Mouse (Mus musculus) CH12.LX (cell line): ENCODE measurements around the gene Dgkq. TPM values are rescaled to one million over a fixed set of nuclear protein-coding genes. Genes with fewer than 3 reads are reported as not detected.

Source experiments
- DNase-seq: peaks from one replicate; pipeline ENCODE4 v3.0.0-alpha.2; 2013; ENCODE audit errors: extremely low read depth
- H3K27ac ChIP-seq: 2 replicates; pipeline ENCODE4 v1.5.1; 2012; ENCODE audit warnings: low read depth, mild to moderate bottlenecking, control low read depth, moderate library complexity; ENCODE audit not compliant: insufficient read depth
- H3K27me3 ChIP-seq: replicated peaks from 2 replicates; pipeline ENCODE3; 2012; ENCODE audit warnings: inconsistent platforms
- H3K36me3 ChIP-seq, 2 experiments: replicated peaks in 1 of 2; 2 replicates each; pipeline versions ENCODE3 to v1.6.1; 2012; ENCODE audit warnings: inconsistent platforms in 1 of 2, low read length in 1 of 2, mild to moderate bottlenecking in 1 of 2, mixed read lengths in 1 of 2, moderate library complexity in 1 of 2; ENCODE audit not compliant: control insufficient read depth in 1 of 2, insufficient read depth in 1 of 2
- H3K4me1 ChIP-seq, 2 experiments: 2 replicates each; pipeline ENCODE4 v1.6.1; 2012; ENCODE audit warnings: inconsistent platforms in 1 of 2, moderate library complexity in 1 of 2; ENCODE audit not compliant: insufficient read depth in 2 of 2, control insufficient read depth in 1 of 2
- H3K4me2 ChIP-seq: 2 replicates; pipeline ENCODE4 v1.6.1; 2012; ENCODE audit warnings: low read depth, mild to moderate bottlenecking, control low read depth; ENCODE audit not compliant: poor library complexity, insufficient read depth, severe bottlenecking
- H3K4me3 ChIP-seq, 3 experiments: fragments of 150-350 bp in 1 of 3; sonication (generic) in 1 of 3; replicated peaks in 1 of 3; 2 replicates each; pipeline versions ENCODE3 to v1.5.1; 2011 to 2012; ENCODE audit warnings: low read depth in 2 of 3, low read length in 2 of 3, mild to moderate bottlenecking in 2 of 3, moderate library complexity in 2 of 3, control low read depth in 1 of 3, improper control_type of control experiment in 1 of 3, inconsistent platforms in 1 of 3, mixed read lengths in 1 of 3; ENCODE audit not compliant: poor library complexity in 1 of 3
- H3K79me2 ChIP-seq: replicated peaks from 2 replicates; pipeline ENCODE4 v1.6.1; 2012; ENCODE audit warnings: mild to moderate bottlenecking, moderate library complexity; ENCODE audit not compliant: control insufficient read depth, poor library complexity, insufficient read depth, severe bottlenecking; ENCODE audit errors: extremely low read depth
- H3K9ac ChIP-seq: 2 replicates; pipeline ENCODE4 v1.6.1; 2012; ENCODE audit warnings: low read depth, mild to moderate bottlenecking, control low read depth, moderate library complexity; ENCODE audit not compliant: insufficient read depth
- H3K9me3 ChIP-seq: replicated peaks from 2 replicates; pipeline ENCODE3; 2012; ENCODE audit warnings: low read length, inconsistent platforms, mixed read lengths
- ELF1 ChIP-seq: IDR thresholded peaks from 2 replicates; pipeline ENCODE4 v1.6.1; 2014; ENCODE audit warnings: low read depth, mild to moderate bottlenecking, inconsistent platforms, low read length, improper control_type of control experiment
- GABPA ChIP-seq: IDR thresholded peaks from 2 replicates; pipeline ENCODE4 v1.6.1; 2012; ENCODE audit warnings: low read depth, low read length, improper control_type of control experiment, inconsistent platforms; ENCODE audit not compliant: insufficient replicate concordance
- IRF4 ChIP-seq: IDR thresholded peaks from 2 replicates; pipeline ENCODE4 v1.6.1; 2014; ENCODE audit warnings: low read depth, mild to moderate bottlenecking, inconsistent platforms, low read length, improper control_type of control experiment
- JUND ChIP-seq: conservative IDR thresholded peaks from 2 replicates; pipeline ENCODE4 v1.6.1; 2011; ENCODE audit warnings: low read depth, low read length, improper control_type of control experiment
- MAZ ChIP-seq: IDR thresholded peaks from 2 replicates; pipeline ENCODE4 v1.6.1; 2012; ENCODE audit warnings: low read depth, mild to moderate bottlenecking, inconsistent platforms, low read length, improper control_type of control experiment, moderate library complexity
- MEF2A ChIP-seq: IDR thresholded peaks from 2 replicates; pipeline ENCODE4 v1.6.1; 2014; ENCODE audit warnings: low read depth, mild to moderate bottlenecking, inconsistent platforms, low read length, improper control_type of control experiment, borderline replicate concordance
- MXI1 ChIP-seq: IDR thresholded peaks from 2 replicates; pipeline ENCODE4 v1.6.1; 2011; ENCODE audit warnings: mild to moderate bottlenecking, low read depth, low read length, improper control_type of control experiment
- MYC ChIP-seq: IDR thresholded peaks from 2 replicates; pipeline ENCODE4 v1.6.1; 2011; ENCODE audit warnings: low read depth, mild to moderate bottlenecking, improper control_type of control experiment, low read length
- NELFE ChIP-seq: IDR thresholded peaks from 2 replicates; pipeline ENCODE4 v1.6.1; 2011; ENCODE audit warnings: low read depth, low read length, improper control_type of control experiment
- POLR2AphosphoS2 ChIP-seq: IDR thresholded peaks from 2 replicates; pipeline ENCODE4 v1.6.1; 2011; ENCODE audit warnings: low read depth, low read length, improper control_type of control experiment
- RAD21 ChIP-seq: IDR thresholded peaks from 2 replicates; pipeline ENCODE4 v1.6.1; 2011; ENCODE audit warnings: low read depth, mild to moderate bottlenecking, low read length, improper control_type of control experiment, moderate library complexity
- SIN3A ChIP-seq: IDR thresholded peaks from 2 replicates; pipeline ENCODE4 v1.6.1; 2012; ENCODE audit warnings: low read length, improper control_type of control experiment, inconsistent platforms
- TBP ChIP-seq: conservative IDR thresholded peaks from 2 replicates; pipeline ENCODE4 v1.6.1; 2011; ENCODE audit warnings: low read depth, low read length, improper control_type of control experiment
- TCF12 ChIP-seq: IDR thresholded peaks from 2 replicates; pipeline ENCODE4 v1.6.1; 2014; ENCODE audit warnings: low read depth, mild to moderate bottlenecking, inconsistent platforms, low read length, improper control_type of control experiment
- ZC3H11A ChIP-seq: IDR thresholded peaks from 2 replicates; pipeline ENCODE4 v1.6.1; 2012; ENCODE audit warnings: low read depth, mild to moderate bottlenecking, inconsistent platforms, low read length, improper control_type of control experiment
- ZMIZ1 ChIP-seq: IDR thresholded peaks from 2 replicates; pipeline ENCODE4 v1.6.1; 2012; ENCODE audit warnings: low read depth, mild to moderate bottlenecking, inconsistent platforms, low read length, improper control_type of control experiment
- ZNF384 ChIP-seq: IDR thresholded peaks from 2 replicates; pipeline ENCODE4 v1.6.1; 2012; ENCODE audit warnings: low read depth, low read length, improper control_type of control experiment, inconsistent platforms
- dilution Hi-C: fragments of 300-500 bp; cut with MboI; formaldehyde crosslinking; loops from 2 replicates; pipeline ENCODE4 v1.14.3; 2020; ENCODE audit warnings: low sequenced_read_pairs; ENCODE audit not compliant: extremely low pct_unique_long_range_greater_than_20kb, extremely low pct_ligation_motif_present
- in situ Hi-C: fragments of 300-500 bp; cut with MboI; formaldehyde crosslinking; loops from 3 replicates; pipeline ENCODE4 v1.14.3; 2019; ENCODE audit warnings: low sequenced_read_pairs, low pct_ligation_motif_present, low pct_unique_long_range_greater_than_20kb, mixed read lengths
- polyA plus RNA-seq: library from polyadenylated mRNA; unstranded; fragments of >175 nt; gene quantifications from 2 replicates; pipeline ENCODE4 v1.2.1, GENCODE M21; 2012; ENCODE audit warnings: low read depth; ENCODE audit not compliant: insufficient read length
- total RNA-seq, 2 experiments: library from RNA; depleted of rRNA; stranded (reverse); fragments of 300-350 nt in 1 of 2; fragments of >200 nt in 1 of 2; gene quantifications; 2 replicates each; pipeline ENCODE4 v1.2.3; 2012 to 2014

Gene Dgkq
- total and polyA plus RNA-seq, 3 experiments: 3.7 to 8.5 (median 4.4) TPM

GRCm38 (mm10) chr5:108610426-108610825 is 59.0 kb downstream of the Dgkq start:
- dilution Hi-C loops: no loop called here
- in situ Hi-C loops: no loop called here
- no peaks in the 10 kb centered on the region for H3K4me1 ChIP-seq
- H3K27ac ChIP-seq: no peak overlapping the region
- H3K36me3 ChIP-seq: peaks cover 79 to 97% of the 10 kb centered on the region in 2 experiments
- 0 out of 2 replicates have a peak, but pooled peaks cover 2% of the 10 kb centered on the region for H3K79me2 ChIP-seq
- H3K9me3 ChIP-seq: no peaks in the 10 kb centered on the region
- H3K9ac ChIP-seq: no peak overlapping the region
- no peak for TF ChIP-seq ELF1
- TF ChIP-seq RAD21: no peak
- TF ChIP-seq MYC: no peak
- no peak for TF ChIP-seq MEF2A
- TF ChIP-seq MXI1: no peak
- TF ChIP-seq IRF4: no peak
- no peak for TF ChIP-seq TCF12
- TF ChIP-seq JUND: no peak
- no peak for TF ChIP-seq TBP
- no peak for TF ChIP-seq MAZ
- TF ChIP-seq NELFE: no peak
- TF ChIP-seq POLR2AphosphoS2: no peak
- no peak for TF ChIP-seq GABPA
- TF ChIP-seq ZC3H11A: no peak
- no peak for TF ChIP-seq ZMIZ1
- no peak for TF ChIP-seq ZNF384
- H3K4me2 ChIP-seq: no peak overlapping the region
- DNase-seq: no peak
- no peak overlapping the region for H3K4me3 ChIP-seq
- H3K27me3 ChIP-seq: no peaks in the 10 kb centered on the region

GRCm38 (mm10) chr5:108602537-108602936 is 66.9 kb downstream of the Dgkq start:
- no peak overlapping the region for H3K27ac ChIP-seq
- no peak overlapping the region for H3K4me2 ChIP-seq
- H3K4me3 ChIP-seq: no peak overlapping the region
- H3K27me3 ChIP-seq: no peaks in the 10 kb centered on the region
- H3K4me1 ChIP-seq: peaks cover 0 to 16% of the 10 kb centered on the region in 2 experiments; a peak in 2 of 4 replicates
- H3K9me3 ChIP-seq: no peaks in the 10 kb centered on the region
- in situ Hi-C loops: no loop called here
- TF ChIP-seq SIN3A: no peak
- TF ChIP-seq MYC: no peak
- TF ChIP-seq MEF2A: peak; percentile 64; the same call in 1 of the 2 replicates
- TF ChIP-seq, all 38 proteins: peak for 1
- dilution Hi-C loops: no loop called here
- Histone ChIP-seq H3K79me2 (no peaks in the 10 kb centered on the region), H3K36me3 (peaks cover 92 to 99% of the 10 kb centered on the region in 2 experiments), H3K9ac (no peak overlapping the region)
- DNase-seq: peak; percentile 20
